Mouse (Mus musculus) spleen, adult 2 months (tissue): ENCODE data around the gene Htr6. TPM values are rescaled to one million over a fixed set of nuclear protein-coding genes. Genes with fewer than 3 reads are reported as not detected.

Source experiments
- DNase-seq, 2 experiments: peaks; one replicate each; pipeline versions ENCODE4 v3.0.0 to v3.0.0-alpha.2; 2012 to 2021; ENCODE audit warnings: low spot score in 2 of 2, low read depth in 1 of 2
- H3K27ac ChIP-seq: fragments of 200-500 bp; 2 replicates; pipeline ENCODE4 v1.5.1; 2012; ENCODE audit warnings: low read length, inconsistent platforms; ENCODE audit not compliant: insufficient read depth
- H3K27me3 ChIP-seq: fragments of 200-500 bp; 2 replicates; pipeline ENCODE4 v1.6.1; 2012; ENCODE audit warnings: mild to moderate bottlenecking, moderate library complexity, low read length, inconsistent platforms; ENCODE audit not compliant: control insufficient read depth, insufficient read depth
- H3K36me3 ChIP-seq: fragments of 200-500 bp; 2 replicates; pipeline ENCODE4 v1.6.1; 2012; ENCODE audit warnings: mild to moderate bottlenecking, low read length, inconsistent platforms; ENCODE audit not compliant: control insufficient read depth, insufficient read depth
- H3K4me1 ChIP-seq: fragments of 200-500 bp; 2 replicates; pipeline ENCODE4 v1.6.1; 2011; ENCODE audit warnings: inconsistent platforms; ENCODE audit not compliant: control insufficient read depth, insufficient read depth, insufficient read length
- H3K4me3 ChIP-seq: fragments of 200-500 bp; 2 replicates; pipeline ENCODE4 v1.5.1; 2011; ENCODE audit warnings: mild to moderate bottlenecking, inconsistent platforms; ENCODE audit not compliant: insufficient read depth, insufficient read length; ENCODE audit errors: extremely low read depth
- CTCF ChIP-seq: fragments of 200-500 bp; IDR thresholded peaks from 2 replicates; pipeline ENCODE4 v1.5.1; 2011; ENCODE audit warnings: mild to moderate bottlenecking, inconsistent platforms; ENCODE audit not compliant: insufficient read depth, insufficient read length, insufficient replicate concordance; ENCODE audit errors: extremely low read depth
- POLR2A ChIP-seq: fragments of 200-500 bp; IDR thresholded peaks from 2 replicates; pipeline ENCODE4 v1.6.1; 2011; ENCODE audit warnings: low read depth, low read length, inconsistent platforms
- WGBS: fragments of 180-500 bp; shearing (Covaris S2); methylation state at CpG from one replicate; pipeline ENCODE4 v1.1.7; 2018; 5-methylcytosine and 5-hydroxymethylcytosine counted together
- polyA plus RNA-seq: library from polyadenylated mRNA; depleted of rRNA; stranded (reverse); fragments of >200 nt; gene quantifications from 2 replicates; pipeline ENCODE4 v1.2.3, GENCODE M21; 2012

Gene Htr6
- polyA plus RNA-seq, 1 experiment: not detected

GRCm38 (mm10) chr4:139033263-139034009, 41.9 kb downstream of the Htr6 start:
- no peaks in the 10 kb centered on the region for H3K4me1 ChIP-seq
- no peak for TF ChIP-seq POLR2A
- no peak for TF ChIP-seq CTCF
- WGBS: 89% methylated on average over 11 of the region's 11 CpGs
- H3K36me3 ChIP-seq: peaks cover 40% of the 10 kb centered on the region
- no peak overlapping the region for H3K27ac ChIP-seq
- H3K27me3 ChIP-seq: no peaks in the 10 kb centered on the region
- no peak overlapping the region for H3K4me3 ChIP-seq
- DNase-seq: no peak

DNA sequence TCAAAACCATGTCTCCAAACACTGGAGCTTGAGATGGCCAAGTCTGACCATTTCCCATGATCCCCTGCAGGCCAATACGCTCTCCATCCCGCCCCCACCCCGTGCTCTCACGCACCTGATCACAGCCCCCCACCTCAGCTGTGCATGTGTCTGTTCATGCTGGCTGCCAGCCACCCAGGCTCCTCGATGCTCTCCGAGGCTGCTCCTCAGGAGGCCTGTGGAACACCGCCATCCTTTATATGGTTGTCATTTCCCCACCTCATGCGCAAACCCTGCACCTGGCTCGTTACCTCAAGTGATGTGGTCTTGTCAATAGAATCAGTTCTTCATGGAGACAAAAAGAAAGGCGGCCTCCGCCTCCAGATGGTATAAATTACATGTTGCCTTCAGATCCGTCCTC, 42.8 kb downstream of the Htr6 start:
- H3K27me3 ChIP-seq: no peaks in the 10 kb centered on the region
- WGBS: 92% methylated on average over 12 of the region's 12 CpGs
- no peak for DNase-seq
- peaks cover 38% of the 10 kb centered on the region for H3K36me3 ChIP-seq
- H3K4me1 ChIP-seq: no peaks in the 10 kb centered on the region
- H3K27ac ChIP-seq: no peak overlapping the region
- TF ChIP-seq POLR2A (no peak), CTCF (no peak)
- H3K4me3 ChIP-seq: no peak overlapping the region

GRCm38 (mm10) chr4:139030675-139031074, 44.7 kb downstream of the Htr6 start:
- Histone ChIP-seq H3K4me1 (no peaks in the 10 kb centered on the region), H3K27ac (no peak overlapping the region), H3K36me3 (peaks cover 29% of the 10 kb centered on the region), H3K4me3 (no peak overlapping the region), H3K27me3 (no peaks in the 10 kb centered on the region)
- no peak for DNase-seq
- WGBS: 96% methylated on average over 6 of the region's 6 CpGs
- no peak for TF ChIP-seq CTCF
- no peak for TF ChIP-seq POLR2A

GRCm38 (mm10) chr4:139024379-139024778, 51.0 kb downstream of the Htr6 start:
- TF ChIP-seq POLR2A (no peak), CTCF (no peak)
- H3K27ac ChIP-seq: no peak overlapping the region
- WGBS: 59% methylated on average over 2 of the region's 2 CpGs

GRCm38 (mm10) chr4:139020385-139020784, 55.0 kb downstream of the Htr6 start:
- Histone ChIP-seq H3K4me1 (no peaks in the 10 kb centered on the region), H3K36me3 (peaks cover 19% of the 10 kb centered on the region), H3K4me3 (no peak overlapping the region), H3K27ac (no peak overlapping the region), H3K27me3 (no peaks in the 10 kb centered on the region)
- TF ChIP-seq POLR2A (no peak), CTCF (no peak)
- WGBS: 72% methylated on average over 3 of the region's 3 CpGs
- DNase-seq: no peak

More at GRCm38 (mm10) chr4:139024379-139024778, 51.0 kb downstream of the Htr6 start:
- Histone ChIP-seq H3K36me3 (peaks cover 23% of the 10 kb centered on the region), H3K4me1 (no peaks in the 10 kb centered on the region), H3K4me3 (no peak overlapping the region), H3K27me3 (no peaks in the 10 kb centered on the region)
- DNase-seq: no peak

- Histone ChIP-seq H3K4me1 (no peaks in the 10 kb centered on the region), H3K27me3 (no peaks in the 10 kb centered on the region), H3K4me3 (no peak overlapping the region), H3K27ac (no peak overlapping the region), H3K36me3 (peaks cover 17% of the 10 kb centered on the region)
- 80% methylated on average over 13 of the region's 13 CpGs for WGBS
- TF ChIP-seq POLR2A (no peak), CTCF (no peak)
- DNase-seq: no peak
Observed at GRCm38 (mm10) chr4:139019413-139019812, 56.0 kb downstream of the Htr6 start.

GRCm38 (mm10) chr4:139018976-139019375, 56.4 kb downstream of the Htr6 start:
- DNase-seq: no peak
- WGBS: 91% methylated on average over 4 of the region's 4 CpGs
- no peak overlapping the region for H3K4me3 ChIP-seq
- TF ChIP-seq POLR2A (no peak), CTCF (no peak)
- H3K4me1 ChIP-seq: no peaks in the 10 kb centered on the region
- H3K27me3 ChIP-seq: no peaks in the 10 kb centered on the region
- H3K27ac ChIP-seq: no peak overlapping the region
- peaks cover 16% of the 10 kb centered on the region for H3K36me3 ChIP-seq
